Mouse (Mus musculus) embryo, embryonic 11 days (tissue): ENCODE results near the gene Rnf144b.

ENCODE experiments used
- DNase-seq: peaks from one replicate; pipeline ENCODE4 v3.0.0-alpha.2; 2015

Gene Rnf144b

DNA sequence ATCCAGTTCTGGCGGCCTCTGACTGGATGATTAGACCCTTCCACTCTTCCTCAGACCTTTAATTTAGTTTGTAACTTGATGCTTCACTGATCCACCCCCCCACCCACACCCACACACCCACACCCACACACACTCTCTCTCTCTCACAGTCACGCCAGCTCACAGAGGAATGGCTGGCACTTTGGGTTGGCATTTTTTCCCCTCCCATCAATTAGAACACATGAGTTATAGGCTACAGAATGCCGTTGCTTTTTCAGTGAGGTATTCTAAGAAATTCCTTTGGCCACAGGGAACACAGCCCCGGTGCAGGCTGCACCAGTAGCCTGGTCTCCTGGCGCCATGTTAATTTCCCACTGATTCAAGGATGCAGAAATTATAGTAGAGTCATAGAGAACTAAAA, 3.1 kb downstream of the Rnf144b start:
- DNase-seq, result no peak

DNA sequence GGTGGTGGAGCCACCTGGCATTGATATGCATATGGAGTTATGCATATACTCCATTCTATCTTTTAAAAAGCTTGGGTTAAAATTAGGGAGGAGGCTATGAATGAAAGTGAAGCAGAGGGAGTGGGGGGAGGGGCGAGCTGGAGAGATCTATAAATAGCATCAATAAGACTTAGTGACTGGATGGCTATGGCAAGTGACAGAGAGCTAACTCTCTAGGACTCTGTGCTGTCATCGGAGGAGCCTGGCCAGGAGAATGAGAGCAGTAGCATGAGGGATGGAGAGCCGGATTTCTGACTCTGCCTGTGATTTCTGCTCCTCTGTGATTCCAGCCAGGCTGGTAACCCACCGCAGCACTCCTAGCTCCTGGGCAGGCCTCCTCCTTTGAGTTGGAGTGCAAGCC, 6.6 kb downstream of the Rnf144b start:
- no peak for DNase-seq

GRCm38 (mm10) chr13:47133058-47133457, 10.6 kb downstream of the Rnf144b start:
- no peak for DNase-seq

DNA sequence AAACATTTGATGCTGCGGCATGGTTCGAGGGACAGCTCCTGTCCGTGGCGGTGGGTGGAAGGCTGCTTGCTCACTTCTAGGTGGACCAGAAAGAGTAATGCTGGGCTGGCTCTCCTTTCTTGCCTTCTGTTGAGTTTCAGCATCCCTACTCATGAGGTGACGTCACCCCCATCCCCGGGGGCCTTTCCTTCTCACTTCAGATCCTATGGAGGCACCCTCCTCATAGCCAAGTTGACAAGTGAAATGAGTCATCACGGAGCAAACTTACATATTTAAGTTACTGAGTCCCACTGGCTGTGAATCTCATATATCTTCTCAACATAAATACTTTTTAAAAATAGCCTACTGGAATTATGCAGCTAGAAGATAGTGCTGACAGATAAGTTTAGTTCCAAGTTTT, 12.4 kb downstream of the Rnf144b start:
- DNase-seq, result no peak

GRCm38 (mm10) chr13:47135741-47136140, 13.3 kb downstream of the Rnf144b start:
- no peak for DNase-seq

GRCm38 (mm10) chr13:47142764-47143163, 20.3 kb downstream of the Rnf144b start:
- no peak for DNase-seq

DNA sequence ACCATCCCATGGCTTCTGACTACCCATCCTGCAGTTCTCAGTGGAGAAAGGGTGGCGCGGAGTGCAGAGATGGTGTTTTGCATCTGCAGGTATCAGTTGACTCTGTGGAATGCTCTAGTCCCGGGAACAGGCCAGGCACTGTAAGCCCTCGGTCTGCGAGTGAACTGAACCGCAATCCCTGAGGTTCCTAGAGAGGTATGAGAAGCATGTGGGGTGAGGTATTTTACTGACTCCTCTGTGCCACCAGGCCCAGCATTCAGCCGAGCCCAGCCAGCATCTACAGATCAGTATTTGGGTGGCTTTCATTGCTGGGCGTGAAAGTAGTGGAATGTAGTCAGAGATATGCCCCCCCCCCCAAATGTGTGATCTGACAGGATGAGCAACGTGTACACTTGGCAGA, 23.5 kb downstream of the Rnf144b start:
- no peak for DNase-seq

DNA sequence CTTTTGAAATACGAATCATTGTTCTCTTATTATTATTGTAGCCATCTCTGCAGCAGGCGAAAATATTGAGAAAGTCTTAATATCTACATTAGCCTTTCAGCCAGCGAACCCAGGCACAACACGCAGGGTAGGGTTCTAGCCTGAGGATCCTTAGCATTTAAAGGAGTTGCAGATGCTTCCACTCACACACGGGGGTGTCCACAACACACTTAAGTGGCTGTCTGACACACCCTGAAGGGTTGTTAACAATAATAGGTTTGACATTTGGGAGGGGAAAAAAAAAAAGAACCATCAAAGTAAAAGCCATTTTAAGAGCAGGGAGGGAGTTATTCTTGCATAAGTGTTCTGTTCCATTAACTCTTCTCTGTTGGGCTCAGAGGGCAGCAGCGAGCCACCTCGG, 23.9 kb downstream of the Rnf144b start:
- no peak for DNase-seq

DNA sequence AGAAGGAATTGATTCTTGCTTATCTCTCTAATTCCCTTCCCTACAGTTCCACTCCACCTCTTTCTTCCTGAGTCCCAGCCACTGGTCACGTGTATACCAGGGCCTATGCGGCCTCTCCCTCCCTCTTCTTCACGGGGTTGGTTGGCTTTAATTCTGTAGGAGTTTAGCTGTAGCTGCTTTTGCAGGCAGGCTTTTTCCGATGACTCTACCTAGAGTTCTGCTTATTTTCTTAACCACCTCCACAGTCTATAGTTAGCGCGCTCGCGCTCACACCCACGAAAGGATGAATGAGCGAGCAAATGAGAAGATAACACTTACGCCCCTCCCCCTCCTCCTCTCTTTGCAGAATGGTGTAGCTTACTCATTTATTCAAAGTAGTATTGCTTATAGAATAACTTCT, 26.1 kb downstream of the Rnf144b start:
- DNase-seq, result no peak

DNA sequence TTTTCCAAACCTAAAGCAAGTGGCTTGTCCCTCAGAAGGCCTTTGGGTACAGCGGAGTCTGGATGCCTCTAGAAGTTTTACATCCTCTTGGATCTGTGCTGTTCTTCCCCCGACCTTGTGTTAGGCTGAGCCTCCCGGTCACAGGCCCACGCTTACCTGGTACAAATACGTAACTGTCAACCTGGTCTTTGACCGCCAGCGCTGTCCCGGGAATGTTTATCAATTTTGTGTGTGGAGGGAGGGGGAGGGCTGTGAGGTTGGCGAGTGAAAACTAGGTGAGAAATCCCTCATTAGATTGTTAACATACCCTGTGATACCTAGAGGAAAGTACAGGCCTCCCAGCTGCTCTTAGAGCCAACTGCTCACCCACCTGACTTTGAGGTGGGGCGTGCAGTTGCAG, 27.5 kb downstream of the Rnf144b start:
- no peak for DNase-seq

- DNase-seq, result no peak
Measured at GRCm38 (mm10) chr13:47151060-47151459, 28.6 kb downstream of the Rnf144b start.

DNA sequence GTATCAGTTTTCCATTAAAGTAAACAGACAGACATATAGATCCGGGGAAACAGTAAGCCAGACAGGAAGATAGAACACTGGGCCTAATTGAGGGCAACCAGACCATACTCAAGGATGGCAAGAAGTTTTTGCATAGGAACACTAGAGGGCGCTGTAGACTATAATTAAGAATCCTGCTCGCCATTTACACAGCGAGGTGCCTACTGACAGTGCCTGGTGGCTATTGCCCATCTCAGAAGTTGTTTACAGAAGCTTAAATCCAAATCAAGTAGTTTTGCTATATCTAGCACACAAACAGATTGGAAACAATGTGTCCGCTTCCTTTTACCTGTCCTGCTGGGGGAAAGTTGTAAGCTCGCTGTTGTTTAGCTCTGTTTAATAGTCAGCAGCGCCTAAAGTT, 29.9 kb downstream of the Rnf144b start:
- peak; percentile 90 for DNase-seq

GRCm38 (mm10) chr13:47153206-47153605, 30.8 kb downstream of the Rnf144b start:
- peak; percentile 31 for DNase-seq

- no peak for DNase-seq
Measured at GRCm38 (mm10) chr13:47154866-47155265, 32.4 kb downstream of the Rnf144b start.

GRCm38 (mm10) chr13:47156841-47157240, 34.4 kb downstream of the Rnf144b start:
- DNase-seq, result peak; percentile 35

DNA sequence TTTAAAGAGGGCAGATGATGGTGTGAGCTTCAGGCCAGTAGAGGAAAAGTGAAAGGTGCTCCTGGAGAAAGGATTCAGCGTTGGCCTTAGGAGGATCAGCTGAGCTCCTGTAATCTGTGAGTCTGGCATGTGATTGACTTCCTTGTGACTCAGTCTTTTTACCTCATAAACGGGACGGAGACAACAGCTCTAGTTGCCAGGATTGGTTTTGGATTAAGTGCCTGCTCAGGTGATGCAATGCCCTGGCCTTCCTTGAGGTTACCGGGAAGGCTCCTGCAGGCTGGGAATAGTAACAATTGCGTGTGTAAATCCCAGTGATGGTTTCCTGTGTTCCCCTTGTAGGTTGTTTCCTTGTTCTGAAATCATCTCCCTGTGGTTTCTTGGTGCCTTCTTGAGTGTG, 39.5 kb downstream of the Rnf144b start:
- DNase-seq, result no peak

DNA sequence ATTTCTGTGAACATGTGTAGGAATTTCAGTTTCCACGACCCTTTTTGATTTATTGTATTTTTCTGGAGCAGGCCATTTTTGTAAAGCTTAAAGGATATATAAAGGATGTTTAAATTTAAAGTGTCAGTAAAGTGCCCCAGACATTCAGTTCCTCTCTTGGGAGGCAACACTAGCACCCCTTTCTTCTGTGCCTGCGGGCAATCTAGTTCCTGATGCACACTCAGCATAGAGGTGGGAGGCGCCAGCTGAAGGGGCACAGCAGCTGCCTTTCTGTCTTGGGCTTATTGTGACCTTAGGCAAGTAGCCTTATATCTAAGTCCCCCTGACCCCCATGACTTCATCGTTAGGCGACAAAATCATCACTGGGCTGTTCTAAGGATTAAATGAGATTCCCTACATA, 42.3 kb downstream of the Rnf144b start:
- DNase-seq, result no peak

GRCm38 (mm10) chr13:47165261-47165660, 42.8 kb downstream of the Rnf144b start:
- no peak for DNase-seq

DNA sequence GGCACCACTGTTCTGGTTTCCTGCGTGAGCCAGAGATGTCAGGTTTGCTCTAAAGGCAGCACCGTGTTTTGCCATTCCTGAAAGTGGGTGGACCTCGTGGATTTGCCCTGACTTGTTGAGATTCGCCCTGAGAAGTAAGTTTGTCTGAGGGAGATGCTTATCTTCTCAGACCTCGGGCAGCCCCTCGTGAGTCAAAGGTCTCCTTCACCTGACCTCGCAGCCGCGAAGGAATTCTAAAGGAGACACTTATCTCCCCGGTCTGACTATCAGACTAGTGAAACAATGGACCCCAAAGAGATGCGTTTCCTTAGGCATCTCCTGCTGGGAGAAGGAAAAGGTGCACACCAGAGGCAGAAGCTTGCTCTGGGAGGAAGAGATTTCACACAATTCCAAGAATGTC, 46.0 kb downstream of the Rnf144b start:
- DNase-seq, result no peak

- no peak for DNase-seq
Measured at GRCm38 (mm10) chr13:47170026-47170425, 47.6 kb downstream of the Rnf144b start.

GRCm38 (mm10) chr13:47170811-47171555, 48.5 kb downstream of the Rnf144b start:
- no peak for DNase-seq

DNA sequence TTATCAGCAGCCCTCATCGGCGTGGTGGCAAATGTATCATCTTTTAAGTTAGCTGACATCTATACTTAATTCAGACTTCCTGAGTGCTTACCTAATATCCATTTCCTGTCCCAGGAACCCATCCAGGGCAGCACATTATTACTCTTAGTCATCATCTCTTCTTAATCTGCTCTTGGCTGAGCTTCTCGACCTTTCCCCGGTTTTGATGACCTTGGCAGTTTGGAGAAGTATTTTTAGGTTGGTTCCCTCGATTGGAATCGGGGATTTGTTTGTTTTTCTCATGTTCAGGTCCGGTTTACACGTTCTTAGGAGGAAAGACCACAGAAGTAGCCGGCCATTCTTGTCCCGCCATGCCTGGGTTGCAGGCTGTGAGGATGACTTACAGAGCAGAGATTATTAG, 50.4 kb downstream of the Rnf144b start:
- DNase-seq, result no peak

GRCm38 (mm10) chr13:47178182-47178581, 55.7 kb downstream of the Rnf144b start:
- DNase-seq, result no peak

DNA sequence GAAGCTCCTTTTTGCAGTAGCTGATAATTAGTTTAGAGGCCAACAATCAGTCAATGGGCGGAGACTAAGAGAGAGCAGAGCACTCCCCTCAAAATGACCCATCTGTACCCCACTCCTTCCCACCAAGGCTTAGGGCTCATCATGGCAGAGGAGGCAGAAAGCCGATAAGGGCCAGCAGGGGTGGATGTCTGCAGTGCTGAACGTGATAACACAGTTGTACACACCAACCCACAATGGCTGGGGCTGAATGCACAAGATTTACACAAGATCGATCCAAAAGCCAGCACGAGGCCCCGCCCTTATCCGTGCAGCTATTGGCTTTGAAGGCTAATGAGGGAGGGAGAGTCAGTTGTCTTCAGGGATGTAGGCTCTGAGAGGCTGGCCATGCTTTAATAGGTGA, 58.3 kb downstream of the Rnf144b start:
- DNase-seq, result no peak

DNA sequence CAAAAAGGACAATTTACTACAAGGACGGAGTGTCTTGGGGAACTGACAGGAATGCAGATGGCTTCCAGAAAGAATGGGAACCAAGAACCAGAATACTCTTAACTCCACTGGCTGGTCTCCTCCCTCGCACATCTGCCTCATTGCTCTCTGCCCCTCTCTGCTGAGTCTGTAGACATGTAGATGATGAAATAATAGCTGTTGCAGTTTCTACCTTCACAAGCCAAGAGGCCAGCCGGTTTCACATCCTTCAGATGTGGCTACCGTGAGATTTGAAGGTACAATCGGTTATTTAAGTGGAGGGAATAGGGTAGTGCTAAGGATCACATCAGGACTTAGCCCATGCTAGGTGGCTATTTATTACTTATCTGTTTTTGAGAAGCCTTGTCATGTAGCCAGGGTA, 59.9 kb downstream of the Rnf144b start:
- DNase-seq, result no peak
